Mouse (Mus musculus) cerebellum, adult 2 months (tissue): ENCODE measurements around the gene Pilrb2.
"Not testable (repeated sequence)": the region's sequence is repeated elsewhere in the genome, so short reads cannot be mapped to it uniquely, and the experiment has no call there.

ENCODE experiments used
- CTCF ChIP-seq: fragments of 200-500 bp; IDR thresholded peaks from 2 replicates; pipeline ENCODE4 v1.5.1; 2011; ENCODE audit warnings: low read depth, mild to moderate bottlenecking, control low read depth, low read length, moderate library complexity, borderline replicate concordance; ENCODE audit not compliant: insufficient read depth
- POLR2A ChIP-seq: fragments of 200-500 bp; IDR thresholded peaks from 2 replicates; pipeline ENCODE4 v1.6.1; 2011; ENCODE audit warnings: low read length, control low read depth, borderline replicate concordance; ENCODE audit not compliant: insufficient read depth

GRCm38 (mm10) chr5:137857960-137858710 is 13.5 kb downstream of the Pilrb2 start, which contains the start of gene Pilrb1:
- TF ChIP-seq CTCF, POLR2A: not testable (repeated sequence)
